Mouse (Mus musculus): ENCODE measurements around the gene Myo3b. TPM values are rescaled to one million over a fixed set of nuclear protein-coding genes. Genes with fewer than 3 reads are reported as not detected.

Gene Myo3b
- polyA plus RNA-seq, 1 experiment from 2014 or later: 0.70 TPM

- H3K27me3 ChIP-seq (ENCODE audit: control insufficient read depth, insufficient read depth, low read depth, low read length): no peaks in the 10 kb centered on the region
Measured at GRCm38 (mm10) chr2:70317850-70318249, 278.9 kb downstream of the Myo3b start.

GRCm38 (mm10) chr2:70318861-70319555 lies 280.1 kb downstream of the Myo3b start:
- ATAC-seq (ENCODE audit: low read depth): no peak
- WGBS: 36% methylated on average over 5 of the region's 5 CpGs

More at GRCm38 (mm10) chr2:70317850-70318249, 278.9 kb downstream of the Myo3b start:
- Histone ChIP-seq H3K9me3 (ENCODE audit: control insufficient read depth, low read length) (no peaks in the 10 kb centered on the region), H3K4me3 (ENCODE audit: low read length) (no peak overlapping the region), H3K4me1 (replicated peaks; ENCODE audit: control insufficient read depth, insufficient read depth, low read length) (peaks cover 15% of the 10 kb centered on the region; the same call in 1 of the 2 replicates), H3K27ac (ENCODE audit: low read length) (no peak overlapping the region), H3K4me2 (ENCODE audit: low read depth, low read length) (no peak overlapping the region), H3K9ac (ENCODE audit: low read length) (no peak overlapping the region), H3K36me3 (ENCODE audit: control insufficient read depth, insufficient read depth, low read length) (no peaks in the 10 kb centered on the region)
- ATAC-seq (ENCODE audit: low read depth): no peak
- WGBS: 28% methylated on average over 6 of the region's 6 CpGs

GRCm38 (mm10) chr2:70322767-70323166 lies 283.8 kb downstream of the Myo3b start:
- ATAC-seq (ENCODE audit: low read depth): no peak
- peaks cover 15% of the 10 kb centered on the region for H3K4me1 ChIP-seq (replicated peaks; ENCODE audit: control insufficient read depth, insufficient read depth, low read length)
- WGBS: 54% methylated on average over 9 of the region's 9 CpGs

More at GRCm38 (mm10) chr2:70318861-70319555, 280.1 kb downstream of the Myo3b start:
- no peak overlapping the region for H3K4me3 ChIP-seq (ENCODE audit: low read length)
- peaks cover 19% of the 10 kb centered on the region for H3K4me1 ChIP-seq (replicated peaks; ENCODE audit: control insufficient read depth, insufficient read depth, low read length)
- H3K9me3 ChIP-seq (ENCODE audit: control insufficient read depth, low read length): no peaks in the 10 kb centered on the region
- no peak overlapping the region for H3K9ac ChIP-seq (ENCODE audit: low read length)
- no peaks in the 10 kb centered on the region for H3K36me3 ChIP-seq (ENCODE audit: control insufficient read depth, insufficient read depth, low read length)
- no peak overlapping the region for H3K27ac ChIP-seq (ENCODE audit: low read length)
- H3K27me3 ChIP-seq (ENCODE audit: control insufficient read depth, insufficient read depth, low read depth, low read length): no peaks in the 10 kb centered on the region
- H3K4me2 ChIP-seq (ENCODE audit: low read depth, low read length): no peak overlapping the region

GRCm38 (mm10) chr2:70327602-70328001 lies 288.7 kb downstream of the Myo3b start:
- Histone ChIP-seq H3K27ac (ENCODE audit: low read length) (no peak overlapping the region), H3K9ac (ENCODE audit: low read length) (no peak overlapping the region), H3K36me3 (ENCODE audit: control insufficient read depth, insufficient read depth, low read length) (no peaks in the 10 kb centered on the region), H3K9me3 (ENCODE audit: control insufficient read depth, low read length) (no peaks in the 10 kb centered on the region), H3K4me1 (replicated peaks; ENCODE audit: control insufficient read depth, insufficient read depth, low read length) (peaks cover 4% of the 10 kb centered on the region), H3K4me3 (ENCODE audit: low read length) (no peak overlapping the region), H3K4me2 (ENCODE audit: low read depth, low read length) (no peak overlapping the region), H3K27me3 (ENCODE audit: control insufficient read depth, insufficient read depth, low read depth, low read length) (no peaks in the 10 kb centered on the region)
- no peak for ATAC-seq (ENCODE audit: low read depth)
- 74% methylated on average over 11 of the region's 11 CpGs for WGBS

More at GRCm38 (mm10) chr2:70322767-70323166, 283.8 kb downstream of the Myo3b start:
- H3K9me3 ChIP-seq (ENCODE audit: control insufficient read depth, low read length): no peaks in the 10 kb centered on the region
- no peak overlapping the region for H3K27ac ChIP-seq (ENCODE audit: low read length)
- no peaks in the 10 kb centered on the region for H3K27me3 ChIP-seq (ENCODE audit: control insufficient read depth, insufficient read depth, low read depth, low read length)
- no peak overlapping the region for H3K4me2 ChIP-seq (ENCODE audit: low read depth, low read length)
- H3K36me3 ChIP-seq (ENCODE audit: control insufficient read depth, insufficient read depth, low read length): no peaks in the 10 kb centered on the region
- H3K4me3 ChIP-seq (ENCODE audit: low read length): no peak overlapping the region
- H3K9ac ChIP-seq (ENCODE audit: low read length): no peak overlapping the region

GRCm38 (mm10) chr2:70332905-70333304 lies 294.0 kb downstream of the Myo3b start:
- peaks cover 36% of the 10 kb centered on the region for H3K4me1 ChIP-seq (replicated peaks; ENCODE audit: control insufficient read depth, insufficient read depth, low read length)
- H3K4me3 ChIP-seq (ENCODE audit: low read length): no peak overlapping the region
- WGBS: 87% methylated on average over 6 of the region's 6 CpGs
- no peaks in the 10 kb centered on the region for H3K9me3 ChIP-seq (ENCODE audit: control insufficient read depth, low read length)
- H3K27me3 ChIP-seq (ENCODE audit: control insufficient read depth, insufficient read depth, low read depth, low read length): no peaks in the 10 kb centered on the region
- H3K36me3 ChIP-seq (ENCODE audit: control insufficient read depth, insufficient read depth, low read length): no peaks in the 10 kb centered on the region
- no peak overlapping the region for H3K27ac ChIP-seq (ENCODE audit: low read length)
- H3K4me2 ChIP-seq (ENCODE audit: low read depth, low read length): no peak overlapping the region
- H3K9ac ChIP-seq (ENCODE audit: low read length): no peak overlapping the region
- ATAC-seq (ENCODE audit: low read depth): no peak

GRCm38 (mm10) chr2:70333553-70333952 lies 294.6 kb downstream of the Myo3b start:
- no peak overlapping the region for H3K9ac ChIP-seq (ENCODE audit: low read length)
- no peak overlapping the region for H3K4me3 ChIP-seq (ENCODE audit: low read length)
- no peaks in the 10 kb centered on the region for H3K9me3 ChIP-seq (ENCODE audit: control insufficient read depth, low read length)
- H3K4me1 ChIP-seq (replicated peaks; ENCODE audit: control insufficient read depth, insufficient read depth, low read length): peaks cover 40% of the 10 kb centered on the region
- peak overlapping the region; percentile 68 for H3K27ac ChIP-seq (ENCODE audit: low read length)
- no peaks in the 10 kb centered on the region for H3K36me3 ChIP-seq (ENCODE audit: control insufficient read depth, insufficient read depth, low read length)
- H3K4me2 ChIP-seq (ENCODE audit: low read depth, low read length): no peak overlapping the region
- peak; percentile 29 for ATAC-seq (ENCODE audit: low read depth)
- 47% methylated on average over 6 of the region's 6 CpGs for WGBS
- H3K27me3 ChIP-seq (ENCODE audit: control insufficient read depth, insufficient read depth, low read depth, low read length): no peaks in the 10 kb centered on the region

- ATAC-seq (ENCODE audit: low read depth): no peak
- H3K4me2 ChIP-seq (ENCODE audit: low read depth, low read length): peak overlapping the region; percentile 51
- H3K27ac ChIP-seq (ENCODE audit: low read length): peak overlapping the region; percentile 83
- H3K9ac ChIP-seq (ENCODE audit: low read length): no peak overlapping the region
- H3K4me3 ChIP-seq (ENCODE audit: low read length): no peak overlapping the region
- no peaks in the 10 kb centered on the region for H3K27me3 ChIP-seq (ENCODE audit: control insufficient read depth, insufficient read depth, low read depth, low read length)
- H3K36me3 ChIP-seq (ENCODE audit: control insufficient read depth, insufficient read depth, low read length): no peaks in the 10 kb centered on the region
- WGBS: 36% methylated on average over 6 of the region's 6 CpGs
- H3K9me3 ChIP-seq (ENCODE audit: control insufficient read depth, low read length): no peaks in the 10 kb centered on the region
- peaks cover 40% of the 10 kb centered on the region for H3K4me1 ChIP-seq (replicated peaks; ENCODE audit: control insufficient read depth, insufficient read depth, low read length)
Measured at GRCm38 (mm10) chr2:70336551-70336950, 297.6 kb downstream of the Myo3b start.

- Histone ChIP-seq H3K4me2 (ENCODE audit: low read depth, low read length) (peak overlapping the region; percentile 51), H3K27me3 (ENCODE audit: control insufficient read depth, insufficient read depth, low read depth, low read length) (no peaks in the 10 kb centered on the region), H3K27ac (ENCODE audit: low read length) (peak overlapping the region; percentile 83), H3K9ac (ENCODE audit: low read length) (peak overlapping the region; percentile 39), H3K4me3 (ENCODE audit: low read length) (peak overlapping the region; percentile 21), H3K4me1 (replicated peaks; ENCODE audit: control insufficient read depth, insufficient read depth, low read length) (peaks cover 40% of the 10 kb centered on the region), H3K36me3 (ENCODE audit: control insufficient read depth, insufficient read depth, low read length) (no peaks in the 10 kb centered on the region), H3K9me3 (ENCODE audit: control insufficient read depth, low read length) (no peaks in the 10 kb centered on the region)
- ATAC-seq (ENCODE audit: low read depth): peak; percentile 94
- 5% methylated on average over 7 of the region's 7 CpGs for WGBS
Measured at GRCm38 (mm10) chr2:70337208-70337611, 298.3 kb downstream of the Myo3b start.

GRCm38 (mm10) chr2:70337869-70338268 lies 298.9 kb downstream of the Myo3b start:
- H3K9me3 ChIP-seq (ENCODE audit: control insufficient read depth, low read length): no peaks in the 10 kb centered on the region
- WGBS: 12% methylated on average over 9 of the region's 9 CpGs
- peak; percentile 21 for ATAC-seq (ENCODE audit: low read depth)
- H3K4me2 ChIP-seq (ENCODE audit: low read depth, low read length): peak overlapping the region; percentile 51
- peak overlapping the region; percentile 39; the same call in 1 of the 2 replicates for H3K9ac ChIP-seq (ENCODE audit: low read length)
- no peak overlapping the region; the same call in 1 of the 2 replicates for H3K4me3 ChIP-seq (ENCODE audit: low read length)
- H3K27ac ChIP-seq (ENCODE audit: low read length): peak overlapping the region; percentile 83
- H3K27me3 ChIP-seq (ENCODE audit: control insufficient read depth, insufficient read depth, low read depth, low read length): no peaks in the 10 kb centered on the region
- no peaks in the 10 kb centered on the region for H3K36me3 ChIP-seq (ENCODE audit: control insufficient read depth, insufficient read depth, low read length)
- H3K4me1 ChIP-seq (replicated peaks; ENCODE audit: control insufficient read depth, insufficient read depth, low read length): peaks cover 40% of the 10 kb centered on the region

Measured in lung, embryonic 16.5 days (tissue).